Mouse (Mus musculus) frontal cortex, postnatal 36 days (tissue): ENCODE measurements around the gene Cox15.

Source experiments
- DNase-seq, 2 experiments: peaks; one replicate each; pipeline ENCODE4 v3.0.0; 2022; ENCODE audit warnings: low spot score in 2 of 2

The Cox15 gene

GRCm38 (mm10) chr19:43752489-43753225 lies at the start of gene Cox15, which contains the start of gene Cutc:
Cox15 (minus strand) TSS chr19:43753000.
Cutc (plus strand) TSS chr19:43752996.
- peak; percentile 97 for DNase-seq

GRCm38 (mm10) chr19:43801427-43802051 lies 48.7 kb upstream of the Cox15 start:
- DNase-seq = no peak

- no peak for DNase-seq
These were observed 44.4 kb upstream of the Cox15 start for GRCm38 (mm10) chr19:43797216-43797615.

GRCm38 (mm10) chr19:43795511-43795910 lies 42.7 kb upstream of the Cox15 start:
- DNase-seq = no peak

GRCm38 (mm10) chr19:43793951-43794350 lies 41.2 kb upstream of the Cox15 start:
- DNase-seq = no peak

GRCm38 (mm10) chr19:43792537-43792936 lies 39.7 kb upstream of the Cox15 start:
- no peak for DNase-seq

- DNase-seq = no peak
These were observed 37.0 kb upstream of the Cox15 start for GRCm38 (mm10) chr19:43789817-43790216.

- no peak for DNase-seq
These were observed 33.6 kb upstream of the Cox15 start for GRCm38 (mm10) chr19:43786249-43787026.

- no peak for DNase-seq
These were observed 32.0 kb upstream of the Cox15 start for GRCm38 (mm10) chr19:43784761-43785160.

- DNase-seq = no peak
These were observed 29.2 kb upstream of the Cox15 start, which contains the start of gene Abcc2 for GRCm38 (mm10) chr19:43781980-43782379. Abcc2 (plus strand) TSS chr19:43782192.

- DNase-seq = no peak
These were observed 27.6 kb upstream of the Cox15 start for GRCm38 (mm10) chr19:43780391-43780790.

- no peak for DNase-seq
These were observed 24.5 kb upstream of the Cox15 start for GRCm38 (mm10) chr19:43777308-43777707.

GRCm38 (mm10) chr19:43776561-43776960 lies 23.8 kb upstream of the Cox15 start:
- DNase-seq = no peak

- no peak for DNase-seq
These were observed 22.6 kb upstream of the Cox15 start for GRCm38 (mm10) chr19:43775433-43775832.

GRCm38 (mm10) chr19:43772311-43772710 lies 19.5 kb upstream of the Cox15 start:
- no peak for DNase-seq

GRCm38 (mm10) chr19:43771499-43771969 lies 18.7 kb upstream of the Cox15 start:
- DNase-seq = no peak

GRCm38 (mm10) chr19:43770584-43770983 lies 17.8 kb upstream of the Cox15 start:
- no peak for DNase-seq

GRCm38 (mm10) chr19:43769366-43769960 lies 16.7 kb upstream of the Cox15 start:
- DNase-seq = no peak

- no peak for DNase-seq
These were observed 14.9 kb upstream of the Cox15 start for GRCm38 (mm10) chr19:43767549-43768322.

- DNase-seq = no peak
These were observed 13.7 kb upstream of the Cox15 start for GRCm38 (mm10) chr19:43766451-43766850.

GRCm38 (mm10) chr19:43762410-43762809 lies 9.6 kb upstream of the Cox15 start:
- no peak for DNase-seq
